Comparison of ENCODE assay signal across 8 mouse cellular contexts in the genomic region with DNA sequence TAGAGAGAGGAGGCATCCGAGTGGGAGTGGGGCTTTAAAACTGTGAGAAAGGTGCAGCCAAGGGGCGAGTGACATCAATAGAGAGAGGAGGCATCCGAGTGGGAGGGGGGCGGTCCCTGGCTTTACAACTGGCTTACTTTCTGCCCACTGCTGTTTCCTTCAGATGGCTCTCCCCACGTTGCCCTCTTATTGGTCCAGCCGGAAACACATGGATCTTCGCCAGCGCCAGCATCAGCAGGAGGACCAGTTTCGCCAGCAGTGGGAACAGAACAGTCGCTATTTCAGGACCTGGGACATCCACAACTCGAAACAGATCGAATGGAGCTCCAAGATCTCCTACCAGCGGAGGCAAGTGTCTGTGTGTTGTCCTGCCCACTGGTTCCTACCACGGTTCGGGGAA. TPM values are rescaled to one million over a fixed set of nuclear protein-coding genes. Genes with fewer than 3 reads are reported as not detected.
DNase-seq lines count a peak whose midpoint lies in the region; ATAC-seq and TF ChIP-seq lines count a peak whose summit lies in the region.

No protein-coding gene starts in this region.

- 38% methylated on average over 15 of the region's 15 CpGs for WGBS in liver, embryonic 12.5 days (ENCODE audit: insufficient replicate concordance)

- TF ChIP-seq POLR2A in testis, adult 2 months (IDR thresholded peaks at IDR 0.05; ENCODE audit: control insufficient read depth, low read depth, low read length), result no peak

- peak overlapping the region; percentile 89 for H3K4me2 ChIP-seq in liver, embryonic 12.5 days

- peak overlapping the region; percentile 97 for H3K4me3 ChIP-seq in testis, adult 2 months (ENCODE audit: control insufficient read depth, low read depth, low read length)
- peak overlapping the region; percentile 84 for H3K4me3 ChIP-seq in liver, embryonic 12.5 days

- no peaks in the 10 kb centered on the region for H3K9me3 ChIP-seq in liver, embryonic 12.5 days (replicated peaks)

- no peak for TF ChIP-seq CTCF in testis, adult 2 months (IDR thresholded peaks at IDR 0.05; ENCODE audit: control insufficient read depth, insufficient read depth, insufficient replicate concordance, low read depth, low read length)

- peak overlapping the region; percentile 81 for H3K9ac ChIP-seq in liver, embryonic 12.5 days

- H3K27ac ChIP-seq in testis, adult 2 months (ENCODE audit: control insufficient read depth, insufficient read depth, low read depth, low read length), result no peak overlapping the region
- no peak overlapping the region for H3K27ac ChIP-seq in liver, embryonic 12.5 days

- no peaks in the 10 kb centered on the region; the same call in 1 of the 2 replicates for H3K4me1 ChIP-seq in testis, adult 2 months (ENCODE audit: control insufficient read depth, insufficient read depth, low read length)
- peaks cover 26% of the 10 kb centered on the region for H3K4me1 ChIP-seq in liver, embryonic 12.5 days

- DNase-seq in cerebellum, adult 11-12 months, result peak; percentile 72
- DNase-seq in cerebellum, adult 11 months, result no peak
- no peak for DNase-seq in testis, postnatal 14 days (ENCODE audit: low spot score)
- DNase-seq in c-Kit-positive CD71-positive TER-119-positive erythroid progenitor cells, embryonic 14.5 days (ENCODE audit: low spot score), result no peak
- no peak for DNase-seq in thymus, postnatal 36 days
- DNase-seq in T-cell, adult 2 months (ENCODE audit: low spot score), result no peak

- no peak for ATAC-seq in liver, embryonic 12.5 days

- no peaks in the 10 kb centered on the region for H3K27me3 ChIP-seq in testis, adult 2 months (ENCODE audit: control insufficient read depth, insufficient read depth, low read length)
- H3K27me3 ChIP-seq in liver, embryonic 12.5 days (replicated peaks), result no peaks in the 10 kb centered on the region

- H3K36me3 ChIP-seq in testis, adult 2 months (ENCODE audit: control insufficient read depth, insufficient read depth, low read length), result no peaks in the 10 kb centered on the region; the same call in 1 of the 2 replicates
- H3K36me3 ChIP-seq in liver, embryonic 12.5 days, result peaks cover 43% of the 10 kb centered on the region

RNA-seq across cellular contexts. Expression of a gene that starts 0.9 kb away (rescaled TPM):
- polyA plus RNA-seq in testis, adult 2 months (2012; rRNA removed), result 71.8 and 74.7 TPM in 2 replicates
- 6.2 and 7.5 TPM in 2 replicates for polyA plus RNA-seq in liver, embryonic 12.5 days (2016; fragmentation: Nextera tagmentation; extraction: Ambion mirVana)

RNA-seq across cellular contexts. Expression of a gene that starts 17.7 kb away (rescaled TPM):
- 10.5 TPM in 2 replicates for polyA plus RNA-seq in testis, adult 2 months (2012; rRNA removed)
- 41.9 and 44.0 TPM in 2 replicates for polyA plus RNA-seq in liver, embryonic 12.5 days (2016; fragmentation: Nextera tagmentation; extraction: Ambion mirVana)

RNA-seq across cellular contexts. Expression of a gene that starts 50.3 kb away (rescaled TPM):
- 0.93 and 1.9 TPM in 2 replicates for polyA plus RNA-seq in testis, adult 2 months (2012; rRNA removed)
- polyA plus RNA-seq in liver, embryonic 12.5 days (2016; fragmentation: Nextera tagmentation; extraction: Ambion mirVana), result 0.19 and 0.29 TPM in 2 replicates
